Mouse (Mus musculus): Measurements from ENCODE around the gene Rplp1. TPM values are rescaled to one million over a fixed set of nuclear protein-coding genes. Genes with fewer than 3 reads are reported as not detected.
A peak's percentile ranks its signal among the peaks of the same experiment; 100 is the strongest.

Rplp1 gene
- 1,000 to 10,000 TPM; 2,037 to 2,325 TPM for total RNA-seq (2021)
- long read RNA-seq, experiment 1, transcript Rplp1-201 (3 exons, 499 nt): major isoform, 167 of 179 reads
- long read RNA-seq, experiment 1, partial matches to known transcripts: 7 of 179 reads
- long read RNA-seq, experiment 1, other reads (novel, unspliced or antisense): 5 of 179 reads
- long read RNA-seq, experiment 2, transcript Rplp1-201 (3 exons, 499 nt): major isoform, 264 of 273 reads
- long read RNA-seq, experiment 2, partial matches to known transcripts: 8 of 273 reads
- long read RNA-seq, experiment 2, other reads (novel, unspliced or antisense): 1 of 273 reads

GRCm38 (mm10) chr9:61914203-61914916, at the start of gene Rplp1:
TSS of gene Rplp1 (minus strand) at chr9:61914542.
- peak; percentile 84 to 95 for DNase-seq (ENCODE audit: low spot score in 2 of 2)

- no peak for DNase-seq (ENCODE audit: low spot score in 2 of 2)
Measured at GRCm38 (mm10) chr9:61963356-61963755, 49.0 kb upstream of the Rplp1 start.

- DNase-seq (ENCODE audit: low spot score in 2 of 2): no peak
Measured at GRCm38 (mm10) chr9:61961181-61961580, 46.8 kb upstream of the Rplp1 start.

GRCm38 (mm10) chr9:61960753-61961152, 46.4 kb upstream of the Rplp1 start:
- DNase-seq (ENCODE audit: low spot score in 2 of 2): no peak

GRCm38 (mm10) chr9:61959921-61960569, 45.7 kb upstream of the Rplp1 start:
- no peak for DNase-seq (ENCODE audit: low spot score in 2 of 2)

- no peak for DNase-seq (ENCODE audit: low spot score in 2 of 2)
Measured at GRCm38 (mm10) chr9:61954707-61955106, 40.4 kb upstream of the Rplp1 start.

GRCm38 (mm10) chr9:61952241-61952640, 37.9 kb upstream of the Rplp1 start:
- DNase-seq (ENCODE audit: low spot score in 2 of 2): no peak

GRCm38 (mm10) chr9:61947402-61948346, 33.3 kb upstream of the Rplp1 start:
- peak; percentile 59 to 81 for DNase-seq (ENCODE audit: low spot score in 2 of 2)

GRCm38 (mm10) chr9:61946623-61947401, 32.5 kb upstream of the Rplp1 start, which contains the start of gene Kif23:
TSS of gene Kif23 (minus strand) at chr9:61946774.
- peak; percentile 95 to 96 for DNase-seq (ENCODE audit: low spot score in 2 of 2)

- peak; percentile 30 to 36 for DNase-seq (ENCODE audit: low spot score in 2 of 2)
Measured at GRCm38 (mm10) chr9:61945973-61946611, 31.8 kb upstream of the Rplp1 start.

- no peak for DNase-seq (ENCODE audit: low spot score in 2 of 2)
Measured at GRCm38 (mm10) chr9:61941054-61941453, 26.7 kb upstream of the Rplp1 start.

- no peak for DNase-seq (ENCODE audit: low spot score in 2 of 2)
Measured at GRCm38 (mm10) chr9:61933333-61933732, 19.0 kb upstream of the Rplp1 start.

GRCm38 (mm10) chr9:61932009-61932408, 17.7 kb upstream of the Rplp1 start:
- DNase-seq (ENCODE audit: low spot score in 2 of 2): no peak

GRCm38 (mm10) chr9:61925086-61925660, 10.8 kb upstream of the Rplp1 start:
- DNase-seq (ENCODE audit: low spot score in 2 of 2): no peak

- DNase-seq (ENCODE audit: low spot score in 2 of 2): no peak
Measured at GRCm38 (mm10) chr9:61920331-61920730, 6.0 kb upstream of the Rplp1 start.

- no peak for DNase-seq (ENCODE audit: low spot score in 2 of 2)
Measured at GRCm38 (mm10) chr9:61919464-61919863, 5.1 kb upstream of the Rplp1 start.

- no peak for DNase-seq (ENCODE audit: low spot score in 2 of 2)
Measured at GRCm38 (mm10) chr9:61917436-61917835, 3.1 kb upstream of the Rplp1 start.

- DNase-seq (ENCODE audit: low spot score in 2 of 2): no peak
Measured at GRCm38 (mm10) chr9:61916986-61917385, 2.6 kb upstream of the Rplp1 start.

- DNase-seq (ENCODE audit: low spot score in 2 of 2): no peak
Measured at GRCm38 (mm10) chr9:61915393-61916005, 1.2 kb upstream of the Rplp1 start.

All from gastrocnemius, postnatal 4 days (tissue).